Mouse (Mus musculus) brain, embryonic 14.5 days (tissue): ENCODE results near the gene Olfr70.

Source experiments
- CTCF ChIP-seq: fragments of 200-500 bp; IDR thresholded peaks from 2 replicates; pipeline ENCODE4 v1.5.1; 2012; ENCODE audit warnings: inconsistent platforms, mild to moderate bottlenecking, moderate library complexity, borderline replicate concordance; ENCODE audit not compliant: insufficient read depth, insufficient read length; ENCODE audit errors: extremely low read depth
- POLR2A ChIP-seq: fragments of 200-500 bp; IDR thresholded peaks from 2 replicates; pipeline ENCODE4 v1.6.1; 2012; ENCODE audit warnings: mild to moderate bottlenecking, inconsistent platforms, borderline replicate concordance; ENCODE audit not compliant: poor library complexity, insufficient read depth, insufficient read length, severe bottlenecking; ENCODE audit errors: extremely low read depth

- TF ChIP-seq CTCF (no peak), POLR2A (no peak)
Observed at GRCm38 (mm10) chr4:43678541-43678940, 22.1 kb downstream of the Olfr70 start.
